Mouse (Mus musculus) gonadal fat pad, adult 2 months (tissue): Measurements from ENCODE around the gene Lgals4. TPM values are rescaled to one million over a fixed set of nuclear protein-coding genes. Genes with fewer than 3 reads are reported as not detected.
A peak's percentile ranks its signal among the peaks of the same experiment; 100 is the strongest.

Experiments
- DNase-seq: peaks from one replicate; pipeline ENCODE4 v3.0.0-alpha.2; 2012; ENCODE audit warnings: low read depth
- polyA plus RNA-seq: library from polyadenylated mRNA; depleted of rRNA; stranded (reverse); fragments of >200 nt; gene quantifications from 2 replicates; pipeline ENCODE4 v1.2.3, GENCODE M21; 2012

Gene Lgals4
- polyA plus RNA-seq, 1 experiment, result 30.4 TPM

- DNase-seq, result no peak
Observed at GRCm38 (mm10) chr7:28822556-28822955, 11.1 kb upstream of the Lgals4 start.

- DNase-seq, result no peak
Observed at GRCm38 (mm10) chr7:28822993-28823903, 10.4 kb upstream of the Lgals4 start.

GRCm38 (mm10) chr7:28823932-28824331, 9.7 kb upstream of the Lgals4 start:
- no peak for DNase-seq

GRCm38 (mm10) chr7:28824941-28825685, 8.5 kb upstream of the Lgals4 start, which contains the start of gene Ech1:
Ech1 (plus strand) TSS chr7:28825217.
- DNase-seq, result peak; percentile 100

- DNase-seq, result no peak
Observed at GRCm38 (mm10) chr7:28825686-28826401, 7.8 kb upstream of the Lgals4 start.

- DNase-seq, result no peak
Observed at GRCm38 (mm10) chr7:28826402-28826772, 7.3 kb upstream of the Lgals4 start.

- DNase-seq, result no peak
Observed at GRCm38 (mm10) chr7:28827338-28827737, 6.3 kb upstream of the Lgals4 start.

GRCm38 (mm10) chr7:28829821-28830220, 3.8 kb upstream of the Lgals4 start:
- no peak for DNase-seq

GRCm38 (mm10) chr7:28830981-28831380, 2.7 kb upstream of the Lgals4 start:
- DNase-seq, result no peak

- DNase-seq, result no peak
Observed at GRCm38 (mm10) chr7:28831411-28832125, 2.1 kb upstream of the Lgals4 start.

- DNase-seq, result no peak
Observed at GRCm38 (mm10) chr7:28832137-28832536, 1.5 kb upstream of the Lgals4 start.

- DNase-seq, result no peak
Observed at GRCm38 (mm10) chr7:28836936-28837335, 3.3 kb downstream of the Lgals4 start.

GRCm38 (mm10) chr7:28838331-28838730, 4.7 kb downstream of the Lgals4 start:
- DNase-seq, result no peak

- no peak for DNase-seq
Observed at GRCm38 (mm10) chr7:28847273-28847672, 13.6 kb downstream of the Lgals4 start.

GRCm38 (mm10) chr7:28849700-28850236, 16.1 kb downstream of the Lgals4 start:
- peak; percentile 96 for DNase-seq

GRCm38 (mm10) chr7:28850642-28851041, 17.0 kb downstream of the Lgals4 start:
- DNase-seq, result no peak

GRCm38 (mm10) chr7:28859953-28860352, 26.3 kb downstream of the Lgals4 start:
- DNase-seq, result no peak

- DNase-seq, result no peak
Observed at GRCm38 (mm10) chr7:28860898-28861297, 27.2 kb downstream of the Lgals4 start.

GRCm38 (mm10) chr7:28862817-28863499, 29.3 kb downstream of the Lgals4 start:
- peak; percentile 67 for DNase-seq

GRCm38 (mm10) chr7:28863540-28863939, 29.9 kb downstream of the Lgals4 start, which contains the start of gene Lgals7:
Lgals7 (plus strand) TSS chr7:28863853.
- DNase-seq, result no peak
